Mouse (Mus musculus): ENCODE results near the gene Ndufs5. TPM values are rescaled to one million over a fixed set of nuclear protein-coding genes. Genes with fewer than 3 reads are reported as not detected.

The Ndufs5 gene
- polyA plus RNA-seq, 1 experiment from 2014 or later = 450 TPM

DNA sequence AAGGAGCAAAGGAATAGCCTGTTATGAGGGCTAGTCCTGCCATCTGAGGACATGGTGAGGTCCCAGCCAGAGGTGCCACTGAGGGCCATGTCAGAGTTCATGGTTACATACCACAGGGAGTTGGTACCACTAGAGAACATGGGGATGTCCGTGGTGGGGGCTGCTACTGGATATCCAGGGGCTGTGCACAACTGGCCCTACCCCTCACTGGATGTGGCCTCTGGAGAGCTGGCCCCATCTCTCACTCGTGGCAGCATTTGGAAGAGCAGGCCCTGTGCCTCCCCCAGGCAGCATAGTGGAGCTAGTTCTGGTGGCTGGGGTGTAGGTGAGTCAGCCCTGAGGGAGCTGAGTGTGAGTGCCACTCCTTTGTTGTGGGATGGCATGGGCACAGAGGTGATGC is 14.9 kb upstream of the Ndufs5 start:
- ATAC-seq (ENCODE audit: low FRiP score) = no peak
- H3K27me3 ChIP-seq = no peaks in the 10 kb centered on the region
- H3K4me1 ChIP-seq (replicated peaks) = no peaks in the 10 kb centered on the region
- no peaks in the 10 kb centered on the region for H3K9me3 ChIP-seq
- no peak overlapping the region for H3K4me3 ChIP-seq
- H3K36me3 ChIP-seq = peaks cover 46% of the 10 kb centered on the region
- no peak overlapping the region for H3K27ac ChIP-seq
- 91% methylated on average over 2 of the region's 2 CpGs for WGBS
- no peak overlapping the region for H3K9ac ChIP-seq
- H3K4me2 ChIP-seq = no peak overlapping the region

DNA sequence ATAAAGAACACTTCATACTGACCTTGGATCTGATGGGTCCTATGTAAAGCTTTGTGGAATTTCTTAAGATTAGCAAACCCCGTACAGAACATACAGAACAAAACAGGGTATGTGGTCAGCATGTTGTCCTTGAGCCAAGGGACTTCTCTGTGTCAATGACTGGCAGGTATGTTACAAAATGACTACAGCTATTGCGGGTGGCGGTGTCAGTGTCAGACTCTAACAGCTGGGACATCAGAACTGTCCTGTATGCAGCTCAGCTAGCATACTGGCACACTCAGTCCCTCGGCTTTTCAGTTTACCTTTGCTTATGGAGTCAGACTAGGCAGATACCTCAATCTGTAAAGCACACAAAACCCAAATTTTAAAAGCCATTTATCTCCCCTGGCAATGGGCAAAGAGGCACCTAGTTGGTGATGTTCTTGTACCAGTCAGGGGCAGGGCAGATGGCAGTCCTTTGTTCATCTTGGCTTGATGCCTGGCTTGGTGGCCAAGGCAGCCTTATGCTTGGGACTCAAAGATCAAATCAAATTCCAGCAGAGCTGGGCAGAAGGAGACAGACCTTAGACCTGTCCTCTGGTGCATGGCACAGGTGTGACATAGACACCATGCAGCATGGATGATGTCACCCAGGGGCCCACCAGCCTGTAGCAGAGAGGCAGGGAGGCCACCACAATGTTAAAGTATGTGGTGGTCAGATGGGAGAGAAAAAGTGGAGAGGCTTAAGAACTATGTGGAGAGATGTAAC is 14.3 kb upstream of the Ndufs5 start:
- 96% methylated on average over 4 of the region's 4 CpGs for WGBS
- ATAC-seq (ENCODE audit: low FRiP score) = no peak
- no peak overlapping the region for H3K27ac ChIP-seq

DNA sequence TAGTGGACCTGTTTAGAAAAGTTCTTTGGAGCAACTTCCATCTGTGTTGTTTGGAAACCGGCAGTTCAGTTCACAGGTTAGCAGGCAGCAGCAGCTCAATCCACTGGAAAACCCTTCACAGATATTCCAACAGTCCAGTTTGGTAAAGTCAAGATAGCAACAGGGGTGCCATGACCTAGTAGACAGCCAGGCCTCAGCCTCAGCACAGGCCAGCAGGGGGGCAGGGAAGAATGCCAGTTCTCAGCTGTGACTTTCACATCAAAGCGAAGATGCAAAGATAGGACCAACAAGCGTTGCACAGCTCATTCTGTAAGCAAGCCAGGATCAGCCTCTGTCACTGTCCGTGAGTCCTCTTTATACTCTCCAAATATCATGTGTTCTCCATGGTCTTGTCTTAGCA is 3.8 kb upstream of the Ndufs5 start:
- H3K36me3 ChIP-seq = no peaks in the 10 kb centered on the region
- no peaks in the 10 kb centered on the region for H3K9me3 ChIP-seq
- H3K4me2 ChIP-seq = no peak overlapping the region
- no peak overlapping the region for H3K9ac ChIP-seq
- H3K27me3 ChIP-seq = no peaks in the 10 kb centered on the region
- no peak overlapping the region for H3K27ac ChIP-seq
- ATAC-seq (ENCODE audit: low FRiP score) = no peak
- H3K4me1 ChIP-seq (replicated peaks) = peaks cover 11% of the 10 kb centered on the region
- no peak overlapping the region for H3K4me3 ChIP-seq
- WGBS = 84% methylated on average over 4 of the region's 4 CpGs

More for the DNA sequence above, 14.3 kb upstream of the Ndufs5 start:
- H3K4me2 ChIP-seq = no peak overlapping the region
- H3K9me3 ChIP-seq = no peaks in the 10 kb centered on the region
- H3K27me3 ChIP-seq = no peaks in the 10 kb centered on the region
- H3K4me3 ChIP-seq = no peak overlapping the region
- H3K9ac ChIP-seq = no peak overlapping the region
- peaks cover 42% of the 10 kb centered on the region for H3K36me3 ChIP-seq
- H3K4me1 ChIP-seq (replicated peaks) = no peaks in the 10 kb centered on the region

DNA sequence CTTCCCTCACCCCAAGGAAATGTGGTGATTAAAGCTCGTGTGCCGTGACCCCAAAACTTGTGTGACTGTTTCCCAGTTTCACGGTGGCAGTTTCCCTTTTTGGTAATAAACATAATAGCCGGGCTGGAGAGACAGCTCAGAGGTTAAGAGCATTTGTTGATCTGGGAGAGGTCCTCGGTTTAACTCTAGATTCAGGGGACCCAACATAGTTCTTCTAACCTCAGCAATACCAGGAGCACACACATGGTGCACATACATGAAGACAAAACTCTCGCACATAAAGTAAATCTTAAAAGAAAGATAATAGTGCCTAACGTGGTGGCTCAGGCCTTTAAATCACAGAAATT is 405 bp upstream of the Ndufs5 start:
- Histone ChIP-seq H3K9ac (peak overlapping the region; percentile 88), H3K27ac (peak overlapping the region; percentile 52), H3K4me3 (peak overlapping the region; percentile 69), H3K27me3 (no peaks in the 10 kb centered on the region), H3K4me1 (replicated peaks) (peaks cover 14% of the 10 kb centered on the region), H3K4me2 (peak overlapping the region; percentile 78), H3K36me3 (peaks cover 20% of the 10 kb centered on the region), H3K9me3 (no peaks in the 10 kb centered on the region)
- WGBS = 26% methylated on average over 7 of the region's 7 CpGs
- ATAC-seq (ENCODE audit: low FRiP score) = peak; percentile 59

DNA sequence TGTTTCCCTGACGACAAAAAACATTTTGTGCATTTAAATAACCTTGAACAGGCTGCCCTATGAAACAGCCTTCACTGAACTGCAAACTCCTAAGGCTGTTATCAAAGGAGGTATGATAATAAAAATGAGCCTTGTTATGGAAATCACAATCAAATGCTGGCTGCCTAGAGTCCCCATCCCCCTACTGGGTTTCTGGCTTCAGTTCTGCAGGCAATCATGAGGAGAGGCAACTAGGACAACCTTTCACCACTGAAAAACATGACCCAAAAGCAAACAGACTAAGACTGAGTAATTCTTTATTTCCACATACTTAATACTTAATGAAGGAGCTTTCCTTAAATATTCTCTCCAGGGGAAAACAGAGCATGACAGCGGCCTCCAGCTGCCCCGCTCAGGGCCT is 5.6 kb downstream of the Ndufs5 start:
- Histone ChIP-seq H3K9me3 (no peaks in the 10 kb centered on the region), H3K27me3 (no peaks in the 10 kb centered on the region), H3K4me2 (no peak overlapping the region), H3K27ac (no peak overlapping the region), H3K4me1 (replicated peaks) (peaks cover 8% of the 10 kb centered on the region), H3K36me3 (peaks cover 38% of the 10 kb centered on the region), H3K9ac (no peak overlapping the region), H3K4me3 (no peak overlapping the region)
- 86% methylated on average over 3 of the region's 3 CpGs for WGBS
- ATAC-seq (ENCODE audit: low FRiP score) = no peak

DNA sequence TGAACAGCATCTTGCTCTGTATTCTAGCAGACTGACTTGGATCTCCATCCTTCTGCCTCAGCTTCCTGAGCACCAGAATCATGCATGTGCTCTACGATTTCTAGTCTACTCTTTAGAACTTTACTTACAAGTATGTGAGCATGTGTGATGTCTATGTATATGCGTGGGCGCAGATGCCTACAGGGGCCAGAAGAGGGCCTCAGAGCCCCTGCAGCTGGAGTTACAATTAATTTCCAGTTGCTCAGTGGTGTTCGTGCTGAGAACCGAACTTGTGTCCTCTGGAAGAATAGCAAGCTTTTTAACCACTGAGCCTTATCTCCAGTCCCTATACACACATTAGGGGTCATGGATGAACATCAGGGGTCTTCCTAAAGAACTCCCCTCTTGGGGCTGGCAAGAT is 10.7 kb downstream of the Ndufs5 start:
- Histone ChIP-seq H3K36me3 (peaks cover 13% of the 10 kb centered on the region), H3K4me1 (replicated peaks) (no peaks in the 10 kb centered on the region), H3K4me2 (no peak overlapping the region), H3K9me3 (no peaks in the 10 kb centered on the region), H3K27ac (no peak overlapping the region), H3K4me3 (no peak overlapping the region), H3K9ac (no peak overlapping the region), H3K27me3 (no peaks in the 10 kb centered on the region)
- no peak for ATAC-seq (ENCODE audit: low FRiP score)
- WGBS = 96% methylated on average over 5 of the region's 5 CpGs

DNA sequence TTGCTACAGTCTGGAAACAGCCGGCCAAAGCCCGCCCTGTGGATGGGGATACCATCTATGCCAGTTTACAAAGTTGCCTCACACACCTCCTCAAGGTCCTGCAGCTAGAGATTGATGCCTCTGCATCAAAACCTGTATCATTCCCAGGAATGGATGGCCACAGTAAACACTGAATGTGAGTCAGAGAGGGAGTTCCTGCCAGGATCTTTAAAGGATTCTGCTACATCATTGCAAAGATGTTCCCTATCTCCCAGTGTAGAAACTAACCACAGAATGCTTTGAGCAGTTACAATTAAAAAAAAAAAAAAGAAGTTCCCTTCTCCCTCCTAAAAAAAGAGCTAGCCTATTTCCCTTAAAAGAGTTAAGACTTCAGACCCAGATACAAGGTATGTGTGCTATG is 12.7 kb downstream of the Ndufs5 start:
- Histone ChIP-seq H3K4me3 (no peak overlapping the region), H3K4me1 (replicated peaks) (no peaks in the 10 kb centered on the region), H3K36me3 (no peaks in the 10 kb centered on the region), H3K9ac (no peak overlapping the region), H3K27ac (no peak overlapping the region), H3K9me3 (no peaks in the 10 kb centered on the region), H3K27me3 (no peaks in the 10 kb centered on the region), H3K4me2 (no peak overlapping the region)
- no peak for ATAC-seq (ENCODE audit: low FRiP score)
- WGBS = 91% methylated on average over 2 of the region's 2 CpGs

DNA sequence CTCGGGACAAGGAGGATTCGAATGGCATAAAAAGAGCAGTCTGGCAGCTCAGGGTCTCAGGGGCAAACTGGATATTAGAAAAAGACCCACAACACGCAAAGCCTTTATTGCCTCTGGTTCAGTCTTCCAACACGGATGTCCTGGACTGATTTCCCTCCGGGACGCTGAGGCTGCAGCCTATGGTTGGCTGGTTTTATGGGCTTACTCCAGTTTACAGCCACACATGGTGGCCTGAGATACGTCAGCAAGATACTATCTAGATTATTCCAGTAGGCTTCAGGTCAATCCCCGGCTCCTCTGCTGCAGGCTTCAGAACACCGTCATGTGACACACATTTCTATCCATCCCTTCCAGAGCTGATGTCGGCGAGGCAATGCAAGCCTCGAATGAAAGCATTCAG is 24.6 kb downstream of the Ndufs5 start:
- Histone ChIP-seq H3K27ac (no peak overlapping the region), H3K9me3 (no peaks in the 10 kb centered on the region), H3K36me3 (no peaks in the 10 kb centered on the region), H3K4me1 (replicated peaks) (no peaks in the 10 kb centered on the region), H3K4me3 (no peak overlapping the region), H3K27me3 (no peaks in the 10 kb centered on the region), H3K4me2 (no peak overlapping the region), H3K9ac (no peak overlapping the region)
- 75% methylated on average over 12 of the region's 12 CpGs for WGBS
- ATAC-seq (ENCODE audit: low FRiP score) = no peak

DNA sequence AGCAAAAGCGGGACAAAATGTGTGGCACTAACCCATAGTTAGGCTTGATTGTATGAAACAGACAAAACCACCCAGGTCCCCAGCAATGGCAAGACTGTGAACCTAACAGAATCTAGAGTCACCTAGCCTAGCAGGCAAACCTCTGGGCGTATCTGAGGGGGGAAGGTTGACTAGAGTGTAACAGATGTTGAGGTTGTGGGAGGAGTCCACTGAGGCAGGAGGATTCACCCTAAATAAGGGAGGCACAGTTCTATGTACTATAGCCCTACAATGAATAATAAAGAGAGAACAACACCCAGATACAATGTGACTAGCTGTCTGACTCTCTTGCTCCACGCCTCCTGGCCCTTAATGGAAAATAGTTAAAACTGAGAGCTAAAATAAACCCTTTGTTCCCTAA is 25.9 kb downstream of the Ndufs5 start:
- Histone ChIP-seq H3K4me1 (replicated peaks) (0 out of 2 replicates have a peak, but pooled peaks cover 3% of the 10 kb centered on the region), H3K27ac (no peak overlapping the region), H3K9me3 (no peaks in the 10 kb centered on the region), H3K27me3 (no peaks in the 10 kb centered on the region), H3K9ac (no peak overlapping the region), H3K4me3 (no peak overlapping the region), H3K36me3 (no peaks in the 10 kb centered on the region), H3K4me2 (no peak overlapping the region)
- 87% methylated on average over 3 of the region's 3 CpGs for WGBS
- no peak for ATAC-seq (ENCODE audit: low FRiP score)

DNA sequence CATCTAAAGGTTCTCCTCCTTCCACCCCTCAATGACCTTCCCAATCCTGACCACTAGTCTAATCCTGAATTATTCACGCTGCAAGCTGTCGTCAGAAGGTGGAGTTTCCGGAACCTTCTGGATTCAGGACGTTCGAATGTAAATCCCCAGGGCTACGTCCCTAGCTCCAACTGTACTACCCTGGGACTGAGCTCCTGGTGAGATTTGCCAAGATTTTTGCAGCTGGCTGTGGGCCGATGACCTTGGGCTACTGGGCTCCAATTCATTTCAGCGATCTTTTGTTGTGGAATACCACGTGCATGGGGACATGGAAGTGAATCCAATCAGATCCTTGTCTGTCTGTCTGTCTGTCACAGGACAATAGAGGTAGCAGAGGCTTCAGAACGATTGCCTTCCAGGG is 27.7 kb downstream of the Ndufs5 start:
- Histone ChIP-seq H3K9ac (no peak overlapping the region), H3K4me3 (no peak overlapping the region), H3K4me1 (replicated peaks) (peaks cover 12% of the 10 kb centered on the region), H3K9me3 (no peaks in the 10 kb centered on the region), H3K4me2 (no peak overlapping the region), H3K27me3 (no peaks in the 10 kb centered on the region), H3K36me3 (no peaks in the 10 kb centered on the region), H3K27ac (no peak overlapping the region)
- no peak for ATAC-seq (ENCODE audit: low FRiP score)
- 79% methylated on average over 10 of the region's 10 CpGs for WGBS

DNA sequence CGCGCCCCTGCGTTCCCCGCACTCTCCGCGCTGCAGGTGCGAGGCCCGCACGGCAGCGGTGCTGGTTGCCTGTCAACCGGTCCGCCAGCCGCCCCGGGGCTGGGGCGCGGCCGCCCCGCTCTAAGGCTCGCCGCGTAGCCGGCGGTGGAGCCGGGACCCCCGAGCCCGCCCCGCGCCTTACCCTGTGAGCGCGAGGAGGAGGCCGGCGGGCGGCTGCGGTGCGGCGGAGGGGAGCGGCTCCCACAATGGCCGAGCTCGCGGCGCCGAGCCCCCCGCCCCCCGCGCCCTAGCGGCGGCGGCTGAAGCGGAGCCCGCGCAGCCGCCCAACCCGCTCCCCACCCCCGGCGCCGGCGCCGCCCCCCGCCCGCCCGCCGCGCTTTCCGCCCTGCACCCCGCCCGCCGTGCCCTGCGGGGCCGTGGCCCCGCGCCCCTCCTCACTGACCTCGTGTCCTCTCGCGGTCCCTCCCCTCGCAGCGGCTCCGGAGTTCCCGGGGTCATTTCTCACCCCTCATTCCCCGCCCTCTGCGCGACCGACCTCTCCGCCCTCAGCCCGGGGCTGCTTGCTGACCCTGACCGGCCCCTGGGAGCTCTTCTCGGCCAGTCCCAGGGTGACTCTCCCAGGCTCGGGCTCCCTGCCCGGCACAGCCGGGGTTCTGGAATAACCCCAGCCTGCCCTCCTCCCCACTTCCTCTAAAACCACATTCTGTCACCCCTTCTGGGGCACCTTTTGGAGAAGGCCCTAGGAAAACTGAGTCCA is 30.8 kb downstream of the Ndufs5 start:
- peak; percentile 61 for ATAC-seq (ENCODE audit: low FRiP score)
- H3K4me1 ChIP-seq (replicated peaks) = peaks cover 26% of the 10 kb centered on the region
- WGBS = 0% methylated on average over 29 of the region's 89 CpGs
- peak overlapping the region; percentile 97 for H3K27ac ChIP-seq
- H3K4me2 ChIP-seq = peak overlapping the region; percentile 86
- peaks cover 18% of the 10 kb centered on the region for H3K36me3 ChIP-seq
- H3K9ac ChIP-seq = peak overlapping the region; percentile 98
- peak overlapping the region; percentile 91 for H3K4me3 ChIP-seq
- H3K9me3 ChIP-seq = no peaks in the 10 kb centered on the region
- H3K27me3 ChIP-seq = no peaks in the 10 kb centered on the region

DNA sequence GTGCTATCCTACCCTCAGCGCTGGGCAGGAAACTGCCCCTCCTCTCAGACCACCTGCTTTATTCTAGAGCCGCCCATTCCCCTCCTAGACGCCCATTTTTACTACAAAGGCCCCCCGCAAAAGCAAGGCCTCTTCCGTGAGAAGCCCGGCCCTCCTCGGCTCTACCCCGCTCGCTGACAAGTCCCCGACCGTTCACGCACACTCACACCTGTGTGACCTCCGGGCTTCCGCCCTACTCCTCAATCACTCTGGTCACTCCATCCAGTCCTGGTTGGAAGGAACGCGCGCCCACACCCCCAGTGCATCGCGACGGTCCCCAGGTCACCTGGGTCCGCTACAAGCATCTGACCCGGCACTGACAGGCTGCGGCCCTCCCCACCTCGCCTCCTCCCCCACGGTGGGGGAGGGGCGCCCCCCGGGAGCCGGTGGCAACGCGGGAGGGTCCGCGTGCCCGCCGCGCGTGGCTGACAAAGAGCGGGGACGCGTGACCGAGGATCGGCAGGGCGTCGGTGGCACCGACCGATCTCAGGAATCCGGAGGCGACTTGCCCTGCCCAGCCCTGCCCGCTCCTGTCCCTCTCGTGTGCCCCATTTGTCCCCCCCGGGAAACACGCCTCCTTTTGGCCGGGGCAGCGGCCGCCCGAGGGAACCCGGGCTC is 31.5 kb downstream of the Ndufs5 start:
- Histone ChIP-seq H3K9me3 (no peaks in the 10 kb centered on the region), H3K36me3 (peaks cover 18% of the 10 kb centered on the region), H3K4me1 (replicated peaks) (peaks cover 31% of the 10 kb centered on the region), H3K9ac (peak overlapping the region; percentile 98), H3K4me3 (peak overlapping the region; percentile 91), H3K27me3 (no peaks in the 10 kb centered on the region), H3K4me2 (peak overlapping the region; percentile 86), H3K27ac (peak overlapping the region; percentile 97)
- WGBS = under 1% methylated on average over 52 of the region's 56 CpGs
- ATAC-seq (ENCODE audit: low FRiP score) = peak; percentile 55
